Mouse (Mus musculus) spleen, adult 2 months (tissue): Measurements from ENCODE around the gene Atp6v1b1.

Experiments used
- CTCF ChIP-seq: fragments of 200-500 bp; IDR thresholded peaks from 2 replicates; pipeline ENCODE4 v1.5.1; 2011; ENCODE audit warnings: mild to moderate bottlenecking, inconsistent platforms; ENCODE audit not compliant: insufficient read depth, insufficient read length, insufficient replicate concordance; ENCODE audit errors: extremely low read depth
- POLR2A ChIP-seq: fragments of 200-500 bp; IDR thresholded peaks from 2 replicates; pipeline ENCODE4 v1.6.1; 2011; ENCODE audit warnings: low read depth, low read length, inconsistent platforms

DNA sequence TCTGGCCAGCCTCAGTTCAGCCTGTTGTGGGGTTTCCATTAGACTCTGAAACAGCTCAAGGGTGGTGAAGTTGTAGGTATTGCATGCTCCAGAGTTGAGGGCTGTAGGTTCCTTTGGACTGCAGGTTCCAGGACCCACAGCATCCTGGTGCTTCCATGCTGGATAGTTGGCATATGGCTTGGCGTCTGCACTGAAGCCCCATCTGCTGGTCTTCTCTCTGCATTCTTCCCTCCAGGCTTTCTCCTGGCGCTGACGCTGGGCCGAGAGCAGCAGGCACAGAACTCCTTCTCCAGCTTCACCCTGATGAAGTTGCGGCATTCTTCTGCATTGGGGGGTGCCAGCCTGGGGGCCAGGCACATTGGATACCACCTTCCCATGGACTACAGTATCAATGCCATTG, 59.2 kb downstream of the Atp6v1b1 start:
- TF ChIP-seq CTCF: no peak
- no peak for TF ChIP-seq POLR2A
